In the genomic region with DNA sequence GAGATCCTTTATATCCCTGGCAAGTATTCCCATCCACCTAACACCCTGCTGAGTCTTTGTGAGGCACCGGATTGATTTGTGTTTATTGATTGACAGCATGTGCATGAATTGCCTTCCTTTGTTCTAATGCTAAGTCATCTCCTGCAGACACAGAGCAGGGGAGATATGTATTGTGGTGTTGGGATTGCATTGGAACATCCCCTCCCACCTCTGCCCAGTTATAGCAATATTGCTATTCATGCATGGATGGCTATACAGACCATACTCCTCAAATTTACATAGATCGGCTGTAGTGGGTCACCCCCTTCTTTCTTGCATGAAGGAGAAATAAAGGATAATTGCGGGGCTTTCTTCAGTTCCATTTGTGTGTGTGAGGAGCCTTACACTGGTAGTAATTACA, we compare ENCODE assay signal across 12 mouse cellular contexts.
"Had no signal": no experiment of that assay in that cellular context is flagged by ENCODE, and none has a peak within 500 bp of the region (broad histone marks: within the 10 kb centered on the region; RNA-seq: fewer than 3 reads in every experiment).

No protein-coding gene starts in this region.

- H3K4me2 ChIP-seq: kidney, embryonic 15.5 days; liver, embryonic 13.5 days; lung, embryonic 14.5 days had no signal

- H3K9ac ChIP-seq: kidney, embryonic 15.5 days; liver, embryonic 13.5 days; lung, embryonic 14.5 days had no signal

- H3K36me3 ChIP-seq: kidney, embryonic 15.5 days; liver, embryonic 13.5 days had no signal

- H3K9me3 ChIP-seq: kidney, embryonic 15.5 days; liver, embryonic 13.5 days had no signal

- ATAC-seq: lung, postnatal 0 days had no signal

- H3K27me3 ChIP-seq: kidney, embryonic 15.5 days; liver, embryonic 13.5 days had no signal

- H3K27ac ChIP-seq: kidney, embryonic 15.5 days; left cerebral cortex, adult 2 months; liver, embryonic 13.5 days; macrophage had no signal

- H3K4me3 ChIP-seq: kidney, embryonic 15.5 days; left cerebral cortex, adult 2 months; liver, embryonic 13.5 days had no signal

- DNase-seq: kidney, adult 8-10 months; kidney, postnatal 10 days; kidney, postnatal 36 days; layer of hippocampus, postnatal 36 days; liver, embryonic 13.5 days; lung, embryonic 14.5 days; thymus, adult 18-20 months; thymus, postnatal 36 days had no signal

- H3K4me1 ChIP-seq: kidney, embryonic 15.5 days; liver, embryonic 13.5 days had no signal
